Mouse (Mus musculus): ENCODE data around the gene Gm10447. TPM values are rescaled to one million over a fixed set of nuclear protein-coding genes. Genes with fewer than 3 reads are reported as not detected.
A peak's percentile ranks its signal among the peaks of the same experiment; 100 is the strongest.
"Not testable (repeated sequence)": the region's sequence is repeated elsewhere in the genome, so short reads cannot be mapped to it uniquely, and the experiment has no call there.

The Gm10447 gene
- total RNA-seq, 2 experiments from 2014 or later: 0.36 to 0.51 TPM

DNA sequence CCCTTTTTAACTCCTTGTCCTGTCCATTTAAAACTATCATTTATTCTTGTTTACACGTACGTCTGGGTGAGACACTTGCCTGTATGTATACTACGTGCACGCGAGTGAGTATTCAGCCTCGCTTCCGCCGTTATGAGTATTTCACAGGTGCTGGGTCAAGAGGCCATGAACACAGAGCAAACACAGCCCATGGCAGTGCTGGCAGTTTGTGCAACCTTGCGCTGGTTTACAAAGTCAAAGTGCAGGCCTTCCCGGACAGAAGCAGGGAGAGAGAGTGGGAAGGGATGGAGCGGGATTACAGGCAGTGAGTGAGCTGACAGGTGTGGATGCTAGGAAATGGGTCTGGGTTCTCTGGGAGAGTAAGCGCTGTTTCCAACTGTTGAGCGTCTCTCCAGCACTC, 10.7 kb downstream of the Gm10447 start:
- DNase-seq (ENCODE audit: low spot score in 2 of 2): no peak

DNA sequence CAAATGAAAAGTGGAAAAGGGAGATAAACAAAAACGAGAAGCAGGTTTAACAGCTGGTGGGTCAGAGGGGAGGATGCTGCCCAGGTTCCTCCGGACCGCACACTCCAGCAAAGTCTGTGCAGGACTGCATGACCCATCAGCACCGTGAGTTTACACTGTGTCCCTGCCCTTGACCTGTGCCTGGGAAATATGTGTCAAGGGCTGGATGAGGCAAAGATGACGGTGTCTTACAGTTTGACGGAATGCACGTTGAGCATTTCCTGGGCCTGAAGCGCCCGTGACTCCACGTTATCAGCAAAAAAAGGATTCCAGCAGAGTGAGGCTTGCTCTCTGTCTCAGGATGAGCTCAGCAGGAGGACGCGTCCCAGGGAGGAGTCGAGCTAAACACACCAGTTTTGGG, 11.3 kb downstream of the Gm10447 start:
- DNase-seq (ENCODE audit: low spot score in 2 of 2): no peak

DNA sequence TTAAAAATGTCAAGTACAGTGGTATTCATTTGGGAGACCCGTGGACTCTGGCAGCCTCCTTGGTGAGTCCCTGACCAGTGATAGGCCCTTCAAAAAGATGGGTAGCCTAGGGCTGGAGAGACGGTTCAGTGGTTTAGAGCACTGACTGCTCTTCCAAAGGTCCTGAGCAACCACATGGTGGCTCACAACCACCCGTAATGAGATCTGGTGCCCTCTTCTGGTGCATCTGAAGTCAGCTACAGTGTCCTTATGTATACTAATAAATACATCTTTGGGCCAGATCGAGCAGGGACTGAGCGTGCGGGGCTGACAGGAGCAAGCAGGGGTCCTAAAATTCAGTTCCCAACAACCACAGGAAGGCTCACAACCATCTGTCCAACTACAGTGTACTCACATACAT, 13.0 kb downstream of the Gm10447 start:
- DNase-seq (ENCODE audit: low spot score in 2 of 2): no peak

DNA sequence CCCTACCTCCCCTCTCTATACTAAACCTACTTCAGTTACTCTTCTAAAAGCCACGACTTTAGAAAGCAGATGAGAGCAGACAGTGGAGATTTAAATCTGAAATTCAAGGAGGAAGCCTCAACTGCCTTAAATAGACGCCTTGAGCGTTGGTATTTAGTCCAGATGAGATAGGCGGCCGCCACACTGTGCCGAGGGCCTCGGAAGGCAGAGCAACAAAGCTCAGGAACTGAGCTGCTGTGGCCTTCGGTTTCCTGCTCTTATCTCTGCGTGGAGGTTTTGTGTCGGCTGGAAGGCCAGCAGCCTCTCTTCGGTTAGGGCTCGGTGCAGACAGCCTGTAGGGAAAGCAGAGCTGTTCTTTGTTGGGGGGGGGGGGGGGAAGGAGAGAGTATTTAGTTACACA, 15.0 kb downstream of the Gm10447 start:
- DNase-seq (ENCODE audit: low spot score in 2 of 2): no peak

DNA sequence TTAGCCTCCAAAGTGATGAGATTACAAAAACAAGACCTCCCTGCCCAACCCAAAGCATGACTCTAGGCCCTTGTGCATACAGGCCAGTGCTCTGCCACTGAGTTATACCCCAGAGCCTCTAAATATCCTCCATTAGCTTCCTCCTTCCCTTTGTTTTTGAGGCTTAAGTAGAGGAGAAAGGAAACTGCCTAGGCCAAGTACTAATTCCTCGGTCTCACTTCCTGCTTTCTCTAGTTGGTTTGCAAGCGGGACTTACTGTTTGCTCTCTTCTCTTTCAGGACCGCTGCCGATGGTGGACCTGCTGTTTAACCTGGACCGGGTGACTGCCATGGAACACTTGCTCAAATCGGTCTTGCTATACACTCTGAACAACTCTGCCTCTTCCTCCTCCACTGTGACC, 20.6 kb downstream of the Gm10447 start:
- no peak for DNase-seq (ENCODE audit: low spot score in 2 of 2)

DNA sequence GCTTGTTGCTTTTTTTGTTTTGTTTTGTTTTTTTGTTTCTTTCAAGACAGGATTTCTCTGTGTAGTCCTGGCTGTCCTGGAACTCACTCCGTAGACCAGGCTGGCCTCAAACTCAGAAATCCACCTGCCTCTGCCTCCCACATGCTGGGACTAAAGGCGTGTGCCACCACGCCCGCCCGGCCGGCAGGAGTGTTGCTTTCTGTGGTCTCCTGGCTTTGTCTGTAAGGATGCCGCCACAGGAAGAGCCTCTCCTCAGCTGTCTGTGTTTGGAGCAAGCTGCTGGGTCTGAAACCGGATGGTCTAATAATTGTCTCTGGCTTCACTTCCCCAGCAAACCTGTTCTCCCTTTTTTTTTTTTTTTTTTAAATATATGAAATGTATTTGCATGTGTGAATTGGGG, 21.4 kb downstream of the Gm10447 start:
- no peak for DNase-seq (ENCODE audit: low spot score in 2 of 2)

DNA sequence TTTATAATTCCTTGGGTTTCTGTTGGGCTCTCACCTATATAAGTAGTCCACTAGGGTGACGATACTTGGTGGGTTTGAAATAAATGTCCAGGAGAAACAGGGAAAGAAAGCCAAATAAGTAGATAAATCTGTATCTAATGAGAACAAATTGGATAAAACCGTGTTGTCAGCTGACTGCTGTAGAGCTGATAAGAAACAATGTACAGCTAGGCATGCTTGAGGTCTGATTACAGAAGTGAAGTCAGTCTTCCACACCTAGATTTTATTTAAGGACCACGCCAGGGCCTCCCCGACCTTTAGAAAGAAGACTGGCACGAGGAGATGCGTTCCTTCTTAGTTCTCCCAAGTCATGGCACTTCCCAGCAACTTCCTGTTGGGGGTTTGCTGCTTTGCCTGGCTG, 23.9 kb downstream of the Gm10447 start:
- no peak for DNase-seq (ENCODE audit: low spot score in 2 of 2)

DNA sequence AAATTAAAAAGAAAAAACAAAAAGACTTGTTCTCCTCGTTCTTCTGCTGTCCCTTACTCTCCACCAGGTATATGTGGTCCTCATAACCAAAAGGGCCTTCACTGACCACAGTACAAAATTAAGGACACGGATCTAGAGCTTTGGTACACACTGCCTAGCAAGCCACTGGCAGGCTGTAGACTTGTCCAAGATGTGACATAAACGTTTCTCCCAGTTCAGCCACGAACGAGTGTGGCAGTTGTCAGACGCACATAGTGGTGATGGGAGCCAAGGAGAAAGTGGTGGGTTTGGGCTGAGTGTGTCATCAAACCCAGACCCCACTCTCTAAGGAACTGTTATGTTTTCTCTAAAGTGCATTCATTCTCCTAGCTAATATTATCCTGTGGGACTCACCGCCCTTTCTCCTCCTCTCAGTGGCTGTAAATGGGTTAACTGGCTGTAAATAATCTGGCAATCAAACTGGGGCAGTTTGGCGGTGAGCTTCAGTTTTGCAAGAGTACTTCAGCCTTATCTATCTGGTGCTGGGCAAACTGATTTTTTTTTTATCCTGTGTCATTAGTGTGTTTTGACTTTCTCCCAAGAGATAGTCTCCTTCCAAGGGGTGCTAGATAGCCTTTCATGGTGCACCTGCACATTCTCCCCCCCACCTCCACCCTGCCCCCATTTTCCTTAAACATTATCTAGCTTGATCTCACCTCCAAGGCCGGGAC, 25.4 kb downstream of the Gm10447 start:
- DNase-seq (ENCODE audit: low spot score in 2 of 2): no peak

DNA sequence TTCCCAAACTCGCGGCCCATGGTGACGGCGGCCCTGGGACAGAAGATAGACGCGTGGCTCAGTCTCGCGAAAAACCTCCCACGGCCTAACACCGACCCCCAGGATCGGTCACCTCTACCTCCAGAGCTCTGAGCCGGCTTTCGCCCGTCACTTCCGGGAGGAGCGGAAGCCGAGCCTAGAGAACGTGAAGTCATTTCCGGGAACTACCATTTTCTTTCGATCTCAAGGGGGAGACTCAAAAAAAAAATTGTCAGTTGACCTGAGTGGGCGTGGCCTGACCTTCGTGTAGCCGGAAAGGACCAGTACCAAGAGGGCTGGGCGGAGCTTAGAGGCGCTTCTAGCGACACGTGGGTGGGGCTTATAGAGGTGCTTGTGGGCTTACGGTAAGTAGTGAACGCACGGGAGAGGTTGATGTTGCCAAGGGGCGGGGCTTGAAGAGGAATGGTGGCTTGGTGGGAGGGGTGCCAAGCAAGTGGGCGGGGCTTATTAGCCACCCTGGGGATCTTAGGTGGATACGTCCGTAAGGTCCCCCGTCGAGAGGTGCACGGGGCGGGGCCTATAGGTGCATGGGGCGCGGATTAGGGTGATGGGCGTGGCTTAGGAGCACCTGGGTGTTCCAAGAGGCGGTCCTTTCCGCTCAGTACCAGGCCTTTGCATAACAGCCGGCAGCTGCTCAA, 26.1 kb downstream of the Gm10447 start, which contains the start of the genes Uqcrq and Gdf9:
Gene Uqcrq (minus strand): TSS at position 162 of the 677 bp plus-strand sequence.
Gene Gdf9 (plus strand): TSS at position 354 of the 677 bp plus-strand sequence.
- DNase-seq (ENCODE audit: low spot score in 2 of 2): peak; percentile 80 to 96

DNA sequence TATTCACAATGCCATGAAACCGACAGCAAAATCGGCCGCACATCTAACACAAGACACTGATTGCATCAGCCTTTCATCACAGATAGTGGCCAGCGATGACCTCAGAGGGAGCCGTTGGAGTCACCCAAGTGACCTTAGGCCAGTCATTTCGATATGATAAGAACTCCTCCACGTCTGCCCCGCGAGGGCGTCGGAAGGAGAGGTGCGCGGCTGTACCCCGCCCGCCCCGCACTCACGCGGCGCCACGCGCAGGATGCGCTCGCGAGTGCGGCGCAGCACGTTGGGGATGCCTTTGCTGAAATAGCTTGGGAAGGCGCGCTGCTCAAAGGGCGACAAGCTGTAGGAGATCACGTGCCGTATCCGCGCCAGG, 26.6 kb downstream of the Gm10447 start:
- DNase-seq (ENCODE audit: low spot score in 2 of 2): peak in 1 of 2 experiments; percentile 38

DNA sequence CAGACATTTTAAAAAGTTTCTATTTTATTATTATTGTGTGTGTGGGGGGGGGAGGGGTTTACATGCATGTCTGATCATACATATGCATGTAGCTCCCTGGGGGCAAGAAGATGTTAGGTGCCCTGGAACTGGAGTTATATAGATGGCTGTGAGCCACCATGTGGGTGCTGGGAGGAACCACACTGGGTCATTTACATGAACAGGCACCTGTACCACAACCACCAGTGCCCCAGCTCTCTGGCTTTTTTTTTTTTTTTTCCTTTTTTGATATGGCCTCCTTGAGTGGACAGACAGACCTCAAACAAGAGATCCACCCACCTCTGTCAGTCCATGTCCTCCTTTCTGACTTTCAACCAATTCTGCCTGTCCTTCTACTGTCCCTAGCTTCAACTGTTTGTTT, 27.7 kb downstream of the Gm10447 start:
- no peak for DNase-seq (ENCODE audit: low spot score in 2 of 2)

DNA sequence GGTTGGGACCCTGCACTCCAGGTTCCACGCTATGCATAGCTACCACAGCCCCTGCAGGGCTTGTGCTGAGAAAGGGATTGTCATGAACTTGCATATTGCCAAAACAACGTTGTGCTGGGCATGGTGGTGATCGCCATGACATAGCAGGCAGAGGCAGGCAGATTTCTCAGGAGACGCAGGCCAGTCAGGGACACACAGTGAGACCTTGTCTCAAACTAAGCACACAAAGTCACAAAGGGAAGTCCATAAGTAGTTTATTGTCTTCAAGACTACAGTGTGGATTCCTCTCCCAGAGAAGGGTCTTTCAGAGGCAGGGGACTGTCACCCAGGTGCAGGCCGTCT, 28.2 kb downstream of the Gm10447 start:
- no peak for DNase-seq (ENCODE audit: low spot score in 2 of 2)

DNA sequence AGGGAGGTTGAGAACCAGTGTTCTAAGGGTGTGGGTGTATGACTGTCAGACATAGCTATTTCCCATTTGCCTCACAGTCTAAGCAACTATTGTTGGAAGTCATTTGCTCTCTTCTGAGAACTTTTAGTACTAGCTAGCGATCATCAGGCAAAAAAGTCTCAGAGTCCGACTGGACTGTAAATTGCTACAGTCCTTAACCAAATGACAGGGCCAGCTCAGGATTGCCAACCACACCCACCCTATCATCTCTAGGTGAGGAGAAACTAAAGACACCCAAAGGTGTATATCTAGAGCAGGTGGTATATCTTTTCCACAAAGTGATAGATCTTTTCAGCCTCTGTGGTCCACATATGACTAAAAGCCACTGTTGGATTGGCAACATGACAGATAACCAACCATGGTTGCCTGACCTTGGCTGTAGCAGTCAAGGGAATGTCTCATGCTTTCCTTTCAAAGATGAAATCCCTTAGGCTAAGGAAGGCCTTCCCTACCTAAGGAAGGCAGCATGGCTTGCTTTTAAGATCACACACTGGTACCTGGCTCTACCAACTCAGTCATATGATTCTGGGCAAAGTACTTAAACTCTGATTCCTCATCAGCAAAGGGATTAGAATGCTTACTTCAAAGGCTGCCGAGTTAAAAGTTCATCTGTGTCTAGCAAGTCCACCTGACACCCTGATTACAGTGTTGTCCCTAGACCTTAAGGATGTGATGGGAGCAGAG, 28.8 kb downstream of the Gm10447 start:
- DNase-seq (ENCODE audit: low spot score in 2 of 2): no peak

DNA sequence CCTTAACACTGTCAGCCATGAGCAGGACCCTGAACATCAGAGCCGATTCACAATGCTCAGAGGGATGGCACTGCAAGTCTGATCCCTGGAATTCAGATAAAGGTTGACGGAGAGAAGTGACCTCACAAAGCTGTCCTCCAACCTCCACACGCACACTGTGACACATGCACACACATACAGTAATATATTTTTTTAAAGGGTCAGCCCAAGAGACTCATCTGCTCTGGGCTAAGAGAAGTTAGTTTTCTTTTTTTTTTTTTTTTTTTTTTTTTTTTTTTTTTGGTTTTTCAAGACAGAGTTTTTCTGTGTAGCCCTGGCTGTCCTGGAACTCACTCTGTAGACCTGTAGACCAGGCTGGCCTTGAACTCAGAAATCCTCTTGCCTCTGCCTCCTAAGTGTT, 30.0 kb downstream of the Gm10447 start:
- DNase-seq (ENCODE audit: low spot score in 2 of 2): not testable (repeated sequence)

DNA sequence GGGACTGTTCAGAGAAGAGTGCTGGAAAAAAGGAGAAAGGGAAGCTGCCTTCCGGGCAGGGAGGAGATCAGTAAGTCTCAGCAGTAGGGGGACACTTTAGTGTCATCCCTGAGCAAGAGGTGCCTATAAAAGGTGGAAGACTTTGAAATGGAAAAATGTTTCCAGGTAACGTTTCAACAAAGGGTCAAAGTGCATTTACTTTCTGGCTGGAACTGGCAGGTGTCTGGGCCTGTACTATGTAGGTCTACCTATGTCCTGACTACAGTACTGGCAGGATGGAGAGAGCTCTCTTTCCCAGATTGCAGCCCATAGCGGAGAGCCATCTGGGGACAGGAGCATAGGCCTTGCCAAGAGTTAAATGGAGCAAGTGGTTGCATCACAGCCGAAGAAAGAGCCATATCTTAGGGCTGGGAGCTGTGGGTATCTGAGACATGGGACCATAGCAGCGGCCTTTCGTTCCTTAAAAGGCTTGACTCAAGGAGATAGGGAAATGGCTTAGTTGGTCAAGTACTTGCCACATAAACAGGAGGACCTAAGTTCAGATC, 31.1 kb downstream of the Gm10447 start:
- no peak for DNase-seq (ENCODE audit: low spot score in 2 of 2)

DNA sequence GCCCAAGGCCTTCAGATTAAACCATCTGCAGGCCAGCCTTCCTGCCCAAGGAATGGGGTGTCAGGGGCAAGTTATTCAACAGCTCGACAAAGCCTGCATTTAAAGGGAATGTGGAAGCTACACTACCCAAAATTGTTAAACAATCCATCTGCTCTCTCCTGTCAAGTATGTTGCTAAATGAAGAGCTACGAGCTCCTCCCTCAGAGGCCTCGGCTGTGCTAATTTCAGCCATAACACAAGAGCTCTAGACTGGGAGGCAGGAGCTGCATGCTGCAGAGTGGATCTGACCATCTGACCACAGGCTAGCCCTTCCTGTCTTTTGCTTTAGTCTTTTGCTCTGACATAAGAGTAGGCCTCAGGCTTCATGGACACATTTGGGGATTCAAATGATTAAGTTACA, 31.7 kb downstream of the Gm10447 start:
- DNase-seq (ENCODE audit: low spot score in 2 of 2): no peak

DNA sequence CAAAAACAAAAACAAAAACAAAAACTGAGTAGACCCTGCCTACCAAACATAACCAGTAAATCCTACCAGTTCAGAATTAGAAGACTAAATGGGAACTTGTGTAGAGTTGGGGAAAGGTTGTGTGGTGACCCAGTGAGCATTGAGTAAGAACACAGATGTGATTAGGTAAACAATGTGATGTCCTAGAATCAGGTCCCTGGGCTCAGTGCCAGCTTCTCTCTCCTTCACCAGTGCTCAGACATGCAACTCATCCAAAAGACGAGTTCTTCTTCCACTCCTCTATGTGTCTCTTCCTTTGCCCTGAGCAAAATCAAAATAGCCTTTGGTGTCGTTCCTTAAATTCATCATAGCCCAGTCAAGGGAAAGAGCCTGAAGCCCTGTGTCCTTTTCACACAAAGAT, 32.1 kb downstream of the Gm10447 start:
- no peak for DNase-seq (ENCODE audit: low spot score in 2 of 2)

DNA sequence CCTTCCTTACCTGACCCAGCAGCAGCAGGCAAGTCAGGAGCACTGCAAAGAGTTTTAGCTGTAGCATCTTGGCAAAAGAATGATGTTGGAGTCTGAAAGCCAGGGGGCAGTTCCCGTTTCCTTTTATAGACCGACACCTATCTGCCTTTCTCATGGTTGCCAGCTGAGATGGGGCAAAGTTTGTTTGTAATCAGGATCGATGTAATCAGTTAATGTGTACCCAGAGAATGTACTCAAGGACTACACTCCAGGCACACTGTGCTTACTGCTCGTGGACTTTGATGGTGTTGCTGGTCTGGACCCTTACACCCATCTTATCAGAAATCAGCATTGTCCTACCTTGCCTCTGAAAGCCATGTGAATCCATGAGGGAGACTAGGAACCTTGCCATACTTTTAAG, 33.9 kb downstream of the Gm10447 start, which contains the start of gene Leap2:
Gene Leap2 (minus strand): TSS at position 135 of the 400 bp plus-strand sequence.
- no peak for DNase-seq (ENCODE audit: low spot score in 2 of 2)

DNA sequence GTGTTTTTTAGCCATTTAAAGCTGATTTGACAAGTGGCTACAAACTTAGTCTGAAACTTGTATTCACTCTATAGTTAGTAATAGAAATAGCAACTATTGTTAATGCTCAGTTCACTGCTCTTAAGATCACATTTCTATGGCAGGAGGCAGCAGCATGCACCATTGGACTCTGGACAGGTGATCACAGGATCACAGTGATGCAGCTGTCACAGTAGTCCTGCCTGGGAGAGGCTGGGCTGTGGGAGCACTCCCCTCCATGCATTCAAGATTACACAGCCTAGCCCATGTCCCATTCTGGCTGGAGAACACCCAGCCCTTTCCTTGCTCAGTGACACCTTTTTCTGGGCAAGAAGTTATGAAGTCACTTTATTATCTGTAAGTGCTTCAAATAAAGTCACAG, 38.9 kb downstream of the Gm10447 start:
- no peak for DNase-seq (ENCODE audit: low spot score in 2 of 2)

DNA sequence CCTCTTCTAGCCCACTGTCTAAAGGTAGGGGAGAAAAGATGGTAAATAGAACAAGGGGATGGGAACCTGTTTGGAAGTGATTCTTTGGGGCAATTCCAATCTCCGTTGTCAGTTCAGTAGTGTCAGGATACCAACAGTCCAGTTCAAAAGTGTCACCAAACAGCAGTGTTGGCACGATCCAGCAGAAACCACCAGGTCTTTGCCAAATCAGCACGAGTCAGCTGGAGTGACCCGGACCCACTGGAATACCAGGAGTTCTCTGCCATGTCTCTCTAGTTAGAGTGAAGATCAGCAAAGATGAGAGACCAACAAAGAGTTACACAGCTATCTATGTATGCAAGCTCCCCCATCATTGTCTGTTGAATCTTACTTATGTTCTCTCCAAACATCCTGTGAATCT, 43.0 kb downstream of the Gm10447 start:
- DNase-seq (ENCODE audit: low spot score in 2 of 2): no peak

DNA sequence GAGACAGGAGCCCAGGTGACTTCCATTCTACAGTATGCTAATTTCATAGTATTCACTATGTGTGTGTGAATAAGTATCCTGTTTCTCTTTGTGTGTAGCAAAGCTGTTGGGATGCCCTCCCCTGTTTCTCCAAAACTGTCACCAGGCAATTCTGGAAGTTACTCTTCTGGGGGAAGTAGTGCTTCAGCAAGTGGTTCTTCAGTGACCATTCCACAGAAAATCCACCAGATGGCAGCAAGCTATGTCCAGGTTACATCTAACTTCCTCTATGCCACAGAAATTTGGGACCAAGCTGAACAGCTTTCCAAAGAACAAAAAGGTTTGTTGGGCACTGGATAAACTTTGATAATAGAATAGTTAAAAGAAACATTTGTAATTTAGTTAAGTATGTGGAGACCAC, 45.2 kb downstream of the Gm10447 start:
- DNase-seq (ENCODE audit: low spot score in 2 of 2): no peak

All from adrenal gland, postnatal 4 days (tissue).